Mouse (Mus musculus): ENCODE data around the gene Anks6. TPM values are rescaled to one million over a fixed set of nuclear protein-coding genes. Genes with fewer than 3 reads are reported as not detected.

Anks6 gene
- polyA plus RNA-seq, 1 experiment from 2014 or later, result 3.7 TPM

GRCm38 (mm10) chr4:46987809-46988208 is 69.4 kb downstream of the Anks6 start:
- H3K9ac ChIP-seq (ENCODE audit: low read length), result no peak overlapping the region
- 89% methylated on average over 6 of the region's 6 CpGs for WGBS
- H3K27me3 ChIP-seq (ENCODE audit: control insufficient read depth, insufficient read depth, low read length), result peaks cover 24% of the 10 kb centered on the region
- no peak for ATAC-seq (ENCODE audit: low FRiP score, low TSS enrichment)
- no peak overlapping the region for H3K4me3 ChIP-seq (ENCODE audit: low read depth, low read length)
- DNase-seq (ENCODE audit: low spot score), result no peak
- no peak overlapping the region for H3K4me2 ChIP-seq (replicated peaks; ENCODE audit: low read depth)
- H3K9me3 ChIP-seq (ENCODE audit: control insufficient read depth, low read length), result no peaks in the 10 kb centered on the region
- H3K27ac ChIP-seq (replicated peaks), result no peak overlapping the region
- TF ChIP-seq CTCF (IDR thresholded peaks at IDR 0.05; ENCODE audit: low read depth), result no peak
- no peak for TF ChIP-seq EP300 (optimal IDR thresholded peaks at IDR 0.05)
- H3K4me1 ChIP-seq (replicated peaks; ENCODE audit: control insufficient read depth, insufficient read depth), result no peaks in the 10 kb centered on the region
- no peaks in the 10 kb centered on the region for H3K36me3 ChIP-seq (ENCODE audit: control insufficient read depth, insufficient read depth, low read length)

DNA sequence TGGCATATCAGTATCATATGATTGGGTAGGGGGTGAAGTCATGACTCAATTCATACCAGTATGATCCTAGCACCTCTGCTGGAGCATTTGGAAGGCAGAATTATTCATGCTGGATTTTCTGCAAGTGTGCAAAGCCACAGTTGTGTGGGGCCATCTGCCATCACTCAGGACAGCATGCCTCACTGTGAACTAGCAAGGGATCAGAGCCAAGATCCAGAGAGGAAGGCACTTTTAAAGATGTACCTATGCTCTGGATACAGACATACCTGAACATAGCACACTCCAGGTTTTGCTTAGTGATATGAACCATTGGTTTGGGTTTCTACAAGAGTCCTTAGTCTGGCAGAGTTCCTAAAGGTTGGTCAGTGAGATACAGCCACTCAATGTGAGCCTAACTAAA is 71.2 kb downstream of the Anks6 start:
- no peak for DNase-seq (ENCODE audit: low spot score)
- Histone ChIP-seq H3K4me3 (ENCODE audit: low read depth, low read length) (no peak overlapping the region), H3K27me3 (ENCODE audit: control insufficient read depth, insufficient read depth, low read length) (peaks cover 11% of the 10 kb centered on the region), H3K9me3 (ENCODE audit: control insufficient read depth, low read length) (no peaks in the 10 kb centered on the region), H3K4me2 (replicated peaks; ENCODE audit: low read depth) (no peak overlapping the region), H3K27ac (replicated peaks) (no peak overlapping the region), H3K36me3 (ENCODE audit: control insufficient read depth, insufficient read depth, low read length) (no peaks in the 10 kb centered on the region), H3K9ac (ENCODE audit: low read length) (no peak overlapping the region), H3K4me1 (replicated peaks; ENCODE audit: control insufficient read depth, insufficient read depth) (no peaks in the 10 kb centered on the region)
- ATAC-seq (ENCODE audit: low FRiP score, low TSS enrichment), result no peak
- TF ChIP-seq CTCF (IDR thresholded peaks at IDR 0.05; ENCODE audit: low read depth), result no peak
- TF ChIP-seq EP300 (optimal IDR thresholded peaks at IDR 0.05), result no peak

DNA sequence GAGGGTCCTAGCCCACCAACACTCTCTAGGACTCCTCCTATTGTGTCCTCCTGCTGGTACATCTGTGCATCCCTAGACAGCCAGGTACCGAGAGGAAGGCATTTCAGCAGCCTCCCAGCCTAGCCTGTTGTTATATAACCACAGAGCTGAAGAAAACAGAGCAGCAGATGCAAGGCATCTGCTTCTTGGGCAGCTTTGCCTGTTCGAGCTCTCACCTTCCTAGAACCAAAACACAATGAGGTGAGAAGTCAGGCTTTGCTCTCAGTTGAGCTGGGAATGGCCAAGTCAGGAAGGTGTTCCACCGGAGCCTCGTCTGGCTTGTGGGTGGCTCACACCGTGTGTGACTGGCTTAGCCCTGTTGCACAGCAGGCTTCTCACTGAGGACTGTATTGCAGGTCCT is 74.3 kb downstream of the Anks6 start:
- Histone ChIP-seq H3K36me3 (ENCODE audit: control insufficient read depth, insufficient read depth, low read length) (no peaks in the 10 kb centered on the region), H3K4me3 (ENCODE audit: low read depth, low read length) (no peak overlapping the region), H3K4me2 (replicated peaks; ENCODE audit: low read depth) (no peak overlapping the region), H3K4me1 (replicated peaks; ENCODE audit: control insufficient read depth, insufficient read depth) (no peaks in the 10 kb centered on the region), H3K27ac (replicated peaks) (no peak overlapping the region), H3K9me3 (ENCODE audit: control insufficient read depth, low read length) (no peaks in the 10 kb centered on the region), H3K9ac (ENCODE audit: low read length) (no peak overlapping the region), H3K27me3 (ENCODE audit: control insufficient read depth, insufficient read depth, low read length) (no peaks in the 10 kb centered on the region)
- DNase-seq (ENCODE audit: low spot score), result no peak
- no peak for ATAC-seq (ENCODE audit: low FRiP score, low TSS enrichment)
- no peak for TF ChIP-seq CTCF (IDR thresholded peaks at IDR 0.05; ENCODE audit: low read depth)
- TF ChIP-seq EP300 (optimal IDR thresholded peaks at IDR 0.05), result no peak
- WGBS, result 50% methylated on average over 5 of the region's 5 CpGs

DNA sequence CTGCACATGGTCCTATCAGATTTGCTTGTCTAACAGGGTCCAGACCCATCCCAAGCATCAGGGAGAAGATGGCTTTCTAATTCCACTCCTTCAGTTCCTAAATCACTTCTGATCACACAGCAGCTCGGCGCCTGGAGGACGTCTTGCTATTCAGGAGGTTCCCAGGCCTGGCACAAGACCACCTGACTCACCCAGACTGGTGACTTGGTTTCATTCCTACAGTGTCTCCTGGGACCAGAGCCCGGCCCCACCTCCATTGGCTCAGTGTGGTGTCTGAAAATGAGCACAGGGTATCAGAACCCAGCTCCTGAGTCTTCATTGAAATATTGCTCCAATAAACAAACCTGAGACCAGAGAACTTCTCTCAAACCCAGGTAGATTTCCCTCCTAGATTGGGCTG is 75.1 kb downstream of the Anks6 start:
- 78% methylated on average over 4 of the region's 4 CpGs for whole genome bisulfite sequencing
- no peak overlapping the region for H3K9ac ChIP-seq (ENCODE audit: low read length)
- no peak overlapping the region for H3K4me2 ChIP-seq (replicated peaks; ENCODE audit: low read depth)
- no peak overlapping the region for H3K4me3 ChIP-seq (ENCODE audit: low read depth, low read length)
- H3K27me3 ChIP-seq (ENCODE audit: control insufficient read depth, insufficient read depth, low read length), result no peaks in the 10 kb centered on the region
- no peaks in the 10 kb centered on the region for H3K9me3 ChIP-seq (ENCODE audit: control insufficient read depth, low read length)
- no peak for DNase-seq (ENCODE audit: low spot score)
- no peak for ATAC-seq (ENCODE audit: low FRiP score, low TSS enrichment)
- no peak overlapping the region for H3K27ac ChIP-seq (replicated peaks)
- TF ChIP-seq EP300 (optimal IDR thresholded peaks at IDR 0.05) (no peak), CTCF (IDR thresholded peaks at IDR 0.05; ENCODE audit: low read depth) (no peak)
- no peaks in the 10 kb centered on the region for H3K36me3 ChIP-seq (ENCODE audit: control insufficient read depth, insufficient read depth, low read length)
- H3K4me1 ChIP-seq (replicated peaks; ENCODE audit: control insufficient read depth, insufficient read depth), result no peaks in the 10 kb centered on the region

DNA sequence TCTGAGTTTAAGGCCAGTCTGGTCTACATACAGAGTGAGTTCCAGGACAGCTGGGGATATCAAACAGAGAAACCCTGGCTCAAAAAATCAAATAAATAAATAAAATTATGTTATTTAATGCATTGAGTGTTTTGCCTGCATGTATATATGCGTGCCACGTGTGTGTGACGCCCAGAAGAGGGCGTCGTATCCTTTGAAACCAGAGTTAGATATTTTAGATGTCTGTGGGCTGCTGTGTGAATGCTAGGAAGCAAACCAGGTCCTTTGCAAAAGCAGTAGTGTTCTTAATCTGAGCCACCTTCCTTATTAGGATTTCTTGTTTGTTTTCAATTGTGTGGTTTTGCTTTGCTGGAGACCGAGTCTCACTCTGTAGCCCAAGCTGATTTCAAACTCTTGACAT is 78.9 kb downstream of the Anks6 start:
- Histone ChIP-seq H3K9ac (ENCODE audit: low read length) (no peak overlapping the region), H3K4me1 (replicated peaks; ENCODE audit: control insufficient read depth, insufficient read depth) (no peaks in the 10 kb centered on the region), H3K27ac (replicated peaks) (no peak overlapping the region), H3K36me3 (ENCODE audit: control insufficient read depth, insufficient read depth, low read length) (no peaks in the 10 kb centered on the region), H3K4me2 (replicated peaks; ENCODE audit: low read depth) (no peak overlapping the region), H3K27me3 (ENCODE audit: control insufficient read depth, insufficient read depth, low read length) (no peaks in the 10 kb centered on the region), H3K4me3 (ENCODE audit: low read depth, low read length) (no peak overlapping the region), H3K9me3 (ENCODE audit: control insufficient read depth, low read length) (no peaks in the 10 kb centered on the region)
- DNase-seq (ENCODE audit: low spot score) (no peak), ATAC-seq (ENCODE audit: low FRiP score, low TSS enrichment) (no peak)
- TF ChIP-seq EP300 (optimal IDR thresholded peaks at IDR 0.05) (no peak), CTCF (IDR thresholded peaks at IDR 0.05; ENCODE audit: low read depth) (no peak)
- 81% methylated on average over 6 of the region's 6 CpGs for WGBS

DNA sequence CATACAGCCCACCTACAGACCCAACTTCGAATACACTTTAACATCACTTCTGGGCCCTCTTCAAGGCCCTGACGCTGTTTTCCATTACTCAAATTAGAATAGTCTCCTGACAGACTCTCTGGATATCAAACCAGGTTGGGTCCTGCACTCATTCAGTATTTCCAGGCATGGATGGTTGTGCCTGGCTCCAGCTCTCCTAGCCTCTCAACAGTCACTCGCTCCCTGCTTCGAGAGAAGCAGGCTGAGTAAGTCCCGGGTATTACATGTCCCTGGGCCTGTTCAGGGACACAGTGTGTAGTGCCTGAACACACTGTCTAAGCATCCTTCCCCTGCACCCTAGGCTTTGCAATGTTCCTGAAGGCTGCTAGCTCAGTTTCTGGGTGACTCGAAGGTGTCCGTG is 80.1 kb downstream of the Anks6 start:
- H3K4me1 ChIP-seq (replicated peaks; ENCODE audit: control insufficient read depth, insufficient read depth), result no peaks in the 10 kb centered on the region
- DNase-seq (ENCODE audit: low spot score) (no peak), ATAC-seq (ENCODE audit: low FRiP score, low TSS enrichment) (no peak)
- no peak overlapping the region for H3K27ac ChIP-seq (replicated peaks)
- no peaks in the 10 kb centered on the region for H3K36me3 ChIP-seq (ENCODE audit: control insufficient read depth, insufficient read depth, low read length)
- no peak overlapping the region for H3K4me3 ChIP-seq (ENCODE audit: low read depth, low read length)
- WGBS, result 89% methylated on average over 7 of the region's 7 CpGs
- TF ChIP-seq EP300 (optimal IDR thresholded peaks at IDR 0.05) (no peak), CTCF (IDR thresholded peaks at IDR 0.05; ENCODE audit: low read depth) (no peak)
- H3K9me3 ChIP-seq (ENCODE audit: control insufficient read depth, low read length), result no peaks in the 10 kb centered on the region
- no peak overlapping the region for H3K9ac ChIP-seq (ENCODE audit: low read length)
- no peak overlapping the region for H3K4me2 ChIP-seq (replicated peaks; ENCODE audit: low read depth)
- no peaks in the 10 kb centered on the region for H3K27me3 ChIP-seq (ENCODE audit: control insufficient read depth, insufficient read depth, low read length)
